Mouse (Mus musculus): Measurements from ENCODE around the gene Pdrg1.

The Pdrg1 gene

GRCm38 (mm10) chr2:153031126-153032082 is 16.2 kb upstream of the Pdrg1 start, which contains the start of gene Xkr7:
TSS of gene Xkr7 (plus strand) at chr2:153031852.
- in situ Hi-C loops (cut with MboI, MseI) = no loop called here

- in situ Hi-C loops (cut with MboI, MseI) = no loop called here
Observed at GRCm38 (mm10) chr2:153030422-153030821, 15.2 kb upstream of the Pdrg1 start.

- in situ Hi-C loops (cut with MboI, MseI) = no loop called here
Observed at GRCm38 (mm10) chr2:153027501-153027900, 12.3 kb upstream of the Pdrg1 start.

GRCm38 (mm10) chr2:153026052-153026451 is 10.8 kb upstream of the Pdrg1 start:
- in situ Hi-C loops (cut with MboI, MseI) = no loop called here

- in situ Hi-C loops (cut with MboI, MseI) = loop anchor here (5.0 kb wide), 1 partner anchor 106 kb away; no protein-coding TSS in a partner anchor
Observed at GRCm38 (mm10) chr2:153022855-153023254, 7.6 kb upstream of the Pdrg1 start.

GRCm38 (mm10) chr2:153021163-153021562 is 5.9 kb upstream of the Pdrg1 start:
- in situ Hi-C loops (cut with MboI, MseI) = loop anchor here (5.0 kb wide), 1 partner anchor 104 kb away; no protein-coding TSS in a partner anchor

- in situ Hi-C loops (cut with MboI, MseI) = no loop called here
Observed at GRCm38 (mm10) chr2:153019355-153019754, 4.1 kb upstream of the Pdrg1 start.

GRCm38 (mm10) chr2:153016786-153017185 is 1.6 kb upstream of the Pdrg1 start:
- in situ Hi-C loops (cut with MboI, MseI) = no loop called here

GRCm38 (mm10) chr2:153015804-153016203 is 577 bp upstream of the Pdrg1 start:
- in situ Hi-C loops (cut with MboI, MseI) = no loop called here

- in situ Hi-C loops (cut with MboI, MseI) = no loop called here
Observed at GRCm38 (mm10) chr2:153013724-153014515, 1.3 kb downstream of the Pdrg1 start.

GRCm38 (mm10) chr2:153009192-153009973 is 5.8 kb downstream of the Pdrg1 start:
- in situ Hi-C loops (cut with MboI, MseI) = no loop called here

GRCm38 (mm10) chr2:153005981-153006380 is 9.2 kb downstream of the Pdrg1 start:
- in situ Hi-C loops (cut with MboI, MseI) = no loop called here

GRCm38 (mm10) chr2:153003681-153004338 is 11.4 kb downstream of the Pdrg1 start:
- in situ Hi-C loops (cut with MboI, MseI) = no loop called here

- in situ Hi-C loops (cut with MboI, MseI) = no loop called here
Observed at GRCm38 (mm10) chr2:153002492-153003248, 12.6 kb downstream of the Pdrg1 start.

- in situ Hi-C loops (cut with MboI, MseI) = no loop called here
Observed at GRCm38 (mm10) chr2:152997046-152997445, 18.2 kb downstream of the Pdrg1 start.

GRCm38 (mm10) chr2:152991529-152991928 is 23.7 kb downstream of the Pdrg1 start:
- in situ Hi-C loops (cut with MboI, MseI) = no loop called here

GRCm38 (mm10) chr2:152985582-152985981 is 29.6 kb downstream of the Pdrg1 start:
- in situ Hi-C loops (cut with MboI, MseI) = no loop called here

GRCm38 (mm10) chr2:152976991-152977390 is 38.2 kb downstream of the Pdrg1 start:
- in situ Hi-C loops (cut with MboI, MseI) = no loop called here

- in situ Hi-C loops (cut with MboI, MseI) = no loop called here
Observed at GRCm38 (mm10) chr2:152965555-152965954, 49.7 kb downstream of the Pdrg1 start.

All from T-helper 1 cell (primary cell).